Mouse (Mus musculus) heart, adult 18-20 months (tissue): Measurements from ENCODE around the gene Trp73. TPM values are rescaled to one million over a fixed set of nuclear protein-coding genes. Genes with fewer than 3 reads are reported as not detected.

Experiments
- DNase-seq, 2 experiments: peaks; one replicate each; pipeline ENCODE4 v3.0.0; 2021 to 2022; ENCODE audit warnings: mixed read lengths in 1 of 2
- total RNA-seq, 2 experiments: library from RNA; stranded (reverse); gene quantifications; 2 replicates each; pipeline ENCODE4 v1.2.3; 2021

Trp73 gene
- total RNA-seq, 2 experiments from 2014 or later, result 0.15 TPM; not detected in 1

GRCm38 (mm10) chr4:154142211-154143040 lies 2.4 kb upstream of the Trp73 start, which contains the start of gene Wrap73:
TSS of gene Wrap73 (plus strand) at chr4:154142372.
- peak; percentile 93 for DNase-seq

- peak in 1 of 2 experiments; percentile 51 for DNase-seq
Observed at GRCm38 (mm10) chr4:154141009-154141867, 1.2 kb upstream of the Trp73 start.

- DNase-seq, result peak in 1 of 2 experiments; percentile 41
Observed at GRCm38 (mm10) chr4:154140213-154141008, 403 bp upstream of the Trp73 start.

GRCm38 (mm10) chr4:154139671-154140181 lies 282 bp downstream of the Trp73 start:
- no peak for DNase-seq

- no peak for DNase-seq
Observed at GRCm38 (mm10) chr4:154137139-154137538, 2.9 kb downstream of the Trp73 start.

GRCm38 (mm10) chr4:154134803-154135202 lies 5.2 kb downstream of the Trp73 start:
- no peak for DNase-seq

- DNase-seq, result no peak
Observed at GRCm38 (mm10) chr4:154131894-154132293, 8.1 kb downstream of the Trp73 start.

GRCm38 (mm10) chr4:154129950-154130349 lies 10.1 kb downstream of the Trp73 start:
- no peak for DNase-seq

- DNase-seq, result no peak
Observed at GRCm38 (mm10) chr4:154127273-154127672, 12.7 kb downstream of the Trp73 start.

- DNase-seq, result no peak
Observed at GRCm38 (mm10) chr4:154125202-154125601, 14.8 kb downstream of the Trp73 start.

- no peak for DNase-seq
Observed at GRCm38 (mm10) chr4:154123553-154123952, 16.5 kb downstream of the Trp73 start.

GRCm38 (mm10) chr4:154122374-154122773 lies 17.6 kb downstream of the Trp73 start:
- no peak for DNase-seq

GRCm38 (mm10) chr4:154121800-154122199 lies 18.2 kb downstream of the Trp73 start:
- DNase-seq, result no peak

- no peak for DNase-seq
Observed at GRCm38 (mm10) chr4:154119208-154119607, 20.8 kb downstream of the Trp73 start.

- no peak for DNase-seq
Observed at GRCm38 (mm10) chr4:154118782-154119181, 21.2 kb downstream of the Trp73 start.

GRCm38 (mm10) chr4:154116421-154116820 lies 23.6 kb downstream of the Trp73 start:
- no peak for DNase-seq

GRCm38 (mm10) chr4:154109850-154110243 lies 30.2 kb downstream of the Trp73 start:
- DNase-seq, result no peak

- DNase-seq, result no peak
Observed at GRCm38 (mm10) chr4:154109216-154109849, 30.7 kb downstream of the Trp73 start.

GRCm38 (mm10) chr4:154106497-154107061 lies 33.4 kb downstream of the Trp73 start:
- DNase-seq, result no peak

GRCm38 (mm10) chr4:154105381-154106001 lies 34.5 kb downstream of the Trp73 start:
- DNase-seq, result peak; percentile 10 to 60

GRCm38 (mm10) chr4:154103912-154104311 lies 36.1 kb downstream of the Trp73 start:
- DNase-seq, result no peak
